Mouse (Mus musculus): ENCODE measurements around the gene Cct5. TPM values are rescaled to one million over a fixed set of nuclear protein-coding genes. Genes with fewer than 3 reads are reported as not detected.

The Cct5 gene
- polyA plus RNA-seq, 1 experiment from 2014 or later, result 538 TPM

DNA sequence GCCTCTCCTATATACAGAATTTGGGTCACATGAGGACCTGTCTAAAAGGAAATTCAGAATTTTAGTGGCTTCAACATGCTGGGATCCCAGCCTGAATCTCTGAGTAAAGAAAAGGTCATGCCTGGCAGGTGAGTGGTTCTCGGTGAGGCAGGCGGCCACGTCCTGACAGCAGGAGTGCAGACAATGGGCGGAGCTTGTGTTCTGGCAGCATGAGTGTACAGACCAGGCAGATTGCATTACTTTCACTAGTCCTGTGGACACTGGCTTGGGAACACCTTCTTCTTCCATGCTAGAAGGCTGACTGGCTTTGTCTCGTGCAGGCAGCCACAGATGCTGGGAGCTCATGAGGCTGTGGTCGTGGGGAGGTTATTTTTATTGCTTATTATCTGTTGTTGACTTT is 5.2 kb upstream of the Cct5 start:
- WGBS, result 76% methylated on average over 6 of the region's 6 CpGs
- Histone ChIP-seq H3K27me3 (replicated peaks; ENCODE audit: control insufficient read depth, insufficient read depth, low read length) (no peaks in the 10 kb centered on the region), H3K27ac (ENCODE audit: low read length) (no peak overlapping the region), H3K4me2 (ENCODE audit: low read length) (no peak overlapping the region), H3K9me3 (ENCODE audit: control insufficient read depth, low read length) (no peaks in the 10 kb centered on the region), H3K4me3 (replicated peaks; ENCODE audit: low read length) (no peak overlapping the region), H3K36me3 (ENCODE audit: control insufficient read depth, insufficient read depth) (no peaks in the 10 kb centered on the region), H3K9ac (replicated peaks; ENCODE audit: low read depth, low read length) (no peak overlapping the region), H3K4me1 (replicated peaks; ENCODE audit: control insufficient read depth, insufficient read depth, low read length) (peaks cover 14% of the 10 kb centered on the region)
- no peak for ATAC-seq

DNA sequence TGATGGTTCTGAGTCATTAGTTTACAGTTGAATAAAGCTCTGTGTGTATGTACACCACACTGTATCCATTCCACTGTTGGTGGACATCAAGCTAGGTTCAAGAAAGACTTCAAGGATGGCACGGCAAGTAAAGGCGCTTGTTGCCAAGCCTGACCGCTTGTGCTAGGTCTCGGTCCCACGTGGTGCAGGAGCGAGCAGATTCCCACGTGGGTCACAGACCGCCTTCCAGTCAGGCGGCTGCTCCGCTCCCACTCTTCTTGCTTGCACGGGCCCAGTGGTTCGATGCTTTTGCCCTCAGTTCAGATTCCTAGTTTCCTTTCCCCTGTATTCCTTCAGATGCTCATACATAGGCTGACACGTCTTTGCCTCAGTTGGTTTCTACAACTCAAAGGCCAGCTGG is 1.5 kb upstream of the Cct5 start:
- Histone ChIP-seq H3K4me2 (ENCODE audit: low read length) (peak overlapping the region; percentile 77; the same call in 1 of the 2 replicates), H3K9ac (replicated peaks; ENCODE audit: low read depth, low read length) (no peak overlapping the region), H3K27ac (ENCODE audit: low read length) (no peak overlapping the region), H3K9me3 (ENCODE audit: control insufficient read depth, low read length) (no peaks in the 10 kb centered on the region), H3K4me3 (replicated peaks; ENCODE audit: low read length) (peak overlapping the region; percentile 86; the same call in 1 of the 2 replicates), H3K4me1 (replicated peaks; ENCODE audit: control insufficient read depth, insufficient read depth, low read length) (peaks cover 27% of the 10 kb centered on the region), H3K36me3 (ENCODE audit: control insufficient read depth, insufficient read depth) (no peaks in the 10 kb centered on the region), H3K27me3 (replicated peaks; ENCODE audit: control insufficient read depth, insufficient read depth, low read length) (no peaks in the 10 kb centered on the region)
- no peak for ATAC-seq
- WGBS, result 85% methylated on average over 13 of the region's 13 CpGs

DNA sequence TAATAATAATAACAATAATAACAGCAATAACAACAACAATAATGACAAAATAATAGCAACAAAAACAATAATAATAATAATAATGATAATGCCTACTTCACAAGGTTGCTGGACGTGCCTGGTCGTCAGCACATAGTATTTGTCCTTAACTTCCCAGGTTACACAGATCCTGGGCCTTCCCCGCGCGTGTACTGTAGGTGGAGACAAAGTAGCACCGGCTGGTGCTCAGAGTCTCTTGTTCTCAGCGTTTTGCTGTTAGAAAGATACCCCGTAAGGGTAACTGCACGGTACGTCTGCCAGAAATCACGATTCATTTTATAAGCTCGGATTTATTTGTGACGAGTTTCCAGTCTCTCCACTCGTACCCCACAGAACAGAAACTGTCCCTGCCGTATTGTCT is 822 bp upstream of the Cct5 start:
- H3K27ac ChIP-seq (ENCODE audit: low read length), result peak overlapping the region; percentile 95
- peak overlapping the region; percentile 77 for H3K4me2 ChIP-seq (ENCODE audit: low read length)
- peak; percentile 71 for ATAC-seq
- H3K4me3 ChIP-seq (replicated peaks; ENCODE audit: low read length), result peak overlapping the region; percentile 86
- H3K27me3 ChIP-seq (replicated peaks; ENCODE audit: control insufficient read depth, insufficient read depth, low read length), result no peaks in the 10 kb centered on the region
- H3K4me1 ChIP-seq (replicated peaks; ENCODE audit: control insufficient read depth, insufficient read depth, low read length), result peaks cover 27% of the 10 kb centered on the region
- H3K9ac ChIP-seq (replicated peaks; ENCODE audit: low read depth, low read length), result peak overlapping the region; percentile 91
- no peaks in the 10 kb centered on the region for H3K9me3 ChIP-seq (ENCODE audit: control insufficient read depth, low read length)
- WGBS, result 3% methylated on average over 15 of the region's 15 CpGs
- H3K36me3 ChIP-seq (ENCODE audit: control insufficient read depth, insufficient read depth), result 0 out of 2 replicates have a peak, but pooled peaks cover 3% of the 10 kb centered on the region

DNA sequence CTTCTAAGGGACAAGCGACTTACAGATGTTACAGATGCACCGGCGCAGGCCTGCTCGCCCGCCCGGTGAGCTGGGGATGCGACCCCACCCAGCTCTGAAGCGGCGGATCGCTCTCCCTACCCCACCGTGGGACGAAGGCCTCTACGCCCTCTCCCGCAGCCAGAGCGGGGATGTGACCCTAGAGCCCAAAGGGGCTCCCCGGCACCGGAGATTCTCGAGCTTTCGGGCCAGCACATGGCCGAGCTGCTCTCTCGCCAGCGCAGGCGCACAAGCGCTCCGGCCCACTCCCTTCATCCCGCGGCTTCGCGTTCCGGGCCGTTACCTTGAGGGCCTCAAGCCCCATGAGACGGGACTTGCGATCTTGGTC is 342 bp downstream of the Cct5 start:
- H3K27me3 ChIP-seq (replicated peaks; ENCODE audit: control insufficient read depth, insufficient read depth, low read length), result no peaks in the 10 kb centered on the region
- peak overlapping the region; percentile 89 for H3K9ac ChIP-seq (replicated peaks; ENCODE audit: low read depth, low read length)
- H3K4me2 ChIP-seq (ENCODE audit: low read length), result peak overlapping the region; percentile 98
- peaks cover 27% of the 10 kb centered on the region for H3K4me1 ChIP-seq (replicated peaks; ENCODE audit: control insufficient read depth, insufficient read depth, low read length)
- peak overlapping the region; percentile 86 for H3K4me3 ChIP-seq (replicated peaks; ENCODE audit: low read length)
- peaks cover 3% of the 10 kb centered on the region; the same call in 1 of the 2 replicates for H3K36me3 ChIP-seq (ENCODE audit: control insufficient read depth, insufficient read depth)
- peak overlapping the region; percentile 84 for H3K27ac ChIP-seq (ENCODE audit: low read length)
- under 1% methylated on average over 33 of the region's 33 CpGs for WGBS
- peak; percentile 72 for ATAC-seq
- no peaks in the 10 kb centered on the region for H3K9me3 ChIP-seq (ENCODE audit: control insufficient read depth, low read length)

DNA sequence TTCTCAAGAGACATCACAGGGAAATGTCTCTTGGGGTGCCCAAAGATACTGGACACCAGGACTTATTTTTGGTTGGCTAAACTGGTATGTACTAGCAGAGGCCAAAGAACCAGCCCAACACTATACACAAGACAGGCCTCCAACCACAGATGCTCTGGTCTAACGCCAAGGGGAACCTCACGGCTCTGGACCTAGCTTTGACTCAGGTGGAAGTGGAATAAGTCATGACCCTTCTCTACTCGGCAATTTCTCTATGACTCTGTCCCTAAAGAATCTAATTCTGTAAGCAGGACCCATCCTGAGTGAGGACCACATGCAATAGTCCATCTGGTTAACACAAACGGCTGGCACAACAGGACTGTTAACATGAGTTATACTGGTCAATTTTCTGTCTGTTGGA is 1.8 kb downstream of the Cct5 start:
- no peaks in the 10 kb centered on the region for H3K27me3 ChIP-seq (replicated peaks; ENCODE audit: control insufficient read depth, insufficient read depth, low read length)
- no peaks in the 10 kb centered on the region for H3K9me3 ChIP-seq (ENCODE audit: control insufficient read depth, low read length)
- WGBS, result 79% methylated on average over 4 of the region's 4 CpGs
- ATAC-seq, result no peak
- peaks cover 27% of the 10 kb centered on the region for H3K4me1 ChIP-seq (replicated peaks; ENCODE audit: control insufficient read depth, insufficient read depth, low read length)
- peak overlapping the region; percentile 14 for H3K4me3 ChIP-seq (replicated peaks; ENCODE audit: low read length)
- no peak overlapping the region for H3K27ac ChIP-seq (ENCODE audit: low read length)
- H3K4me2 ChIP-seq (ENCODE audit: low read length), result peak overlapping the region; percentile 98
- H3K36me3 ChIP-seq (ENCODE audit: control insufficient read depth, insufficient read depth), result peaks cover 13% of the 10 kb centered on the region
- H3K9ac ChIP-seq (replicated peaks; ENCODE audit: low read depth, low read length), result no peak overlapping the region

DNA sequence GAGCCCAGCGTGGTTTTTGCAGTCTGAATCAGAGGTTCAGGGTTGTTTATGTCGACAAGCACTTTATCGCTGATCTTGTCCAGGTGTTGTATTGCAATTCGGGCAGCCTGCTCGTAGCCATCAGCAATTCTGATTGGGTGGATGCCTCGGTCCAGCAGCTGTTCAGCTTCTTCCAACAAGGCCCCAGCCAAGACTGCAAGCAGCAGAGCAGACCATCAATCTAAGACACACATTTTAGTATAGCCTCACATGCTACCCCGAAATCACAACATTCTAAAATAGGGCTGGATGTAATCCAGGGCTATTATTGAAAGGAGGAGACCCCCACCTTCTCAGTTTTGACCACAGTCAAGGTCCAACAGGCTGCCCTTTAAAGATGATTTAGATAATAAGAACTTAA is 6.0 kb downstream of the Cct5 start:
- Histone ChIP-seq H3K4me3 (replicated peaks; ENCODE audit: low read length) (no peak overlapping the region), H3K36me3 (ENCODE audit: control insufficient read depth, insufficient read depth) (peaks cover 53% of the 10 kb centered on the region), H3K4me2 (ENCODE audit: low read length) (no peak overlapping the region), H3K4me1 (replicated peaks; ENCODE audit: control insufficient read depth, insufficient read depth, low read length) (peaks cover 17% of the 10 kb centered on the region), H3K27me3 (replicated peaks; ENCODE audit: control insufficient read depth, insufficient read depth, low read length) (no peaks in the 10 kb centered on the region), H3K27ac (ENCODE audit: low read length) (no peak overlapping the region), H3K9ac (replicated peaks; ENCODE audit: low read depth, low read length) (no peak overlapping the region), H3K9me3 (ENCODE audit: control insufficient read depth, low read length) (no peaks in the 10 kb centered on the region)
- no peak for ATAC-seq
- 92% methylated on average over 7 of the region's 7 CpGs for WGBS

DNA sequence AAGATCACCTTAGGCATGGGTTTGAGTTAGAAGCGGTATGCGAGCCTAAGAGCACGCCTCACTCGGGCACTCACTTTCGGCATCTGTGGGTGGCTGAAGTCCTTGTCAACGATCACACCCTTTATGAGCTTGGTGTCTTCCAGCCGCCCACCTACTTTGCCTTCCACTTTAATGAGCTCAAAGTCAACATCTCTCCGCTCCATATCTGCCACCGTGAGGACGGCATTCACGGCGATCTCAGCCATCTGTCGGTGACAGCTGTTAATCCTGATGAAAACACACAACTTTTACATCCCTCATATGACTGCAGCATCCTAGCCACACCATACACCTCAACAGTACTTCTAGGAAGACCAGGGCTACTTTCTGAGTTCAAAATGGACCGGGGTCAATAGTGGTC is 7.3 kb downstream of the Cct5 start:
- Histone ChIP-seq H3K27me3 (replicated peaks; ENCODE audit: control insufficient read depth, insufficient read depth, low read length) (no peaks in the 10 kb centered on the region), H3K4me2 (ENCODE audit: low read length) (no peak overlapping the region), H3K36me3 (ENCODE audit: control insufficient read depth, insufficient read depth) (peaks cover 65% of the 10 kb centered on the region), H3K4me3 (replicated peaks; ENCODE audit: low read length) (no peak overlapping the region), H3K4me1 (replicated peaks; ENCODE audit: control insufficient read depth, insufficient read depth, low read length) (peaks cover 4% of the 10 kb centered on the region), H3K9ac (replicated peaks; ENCODE audit: low read depth, low read length) (no peak overlapping the region), H3K9me3 (ENCODE audit: control insufficient read depth, low read length) (no peaks in the 10 kb centered on the region), H3K27ac (ENCODE audit: low read length) (no peak overlapping the region)
- ATAC-seq, result no peak
- 89% methylated on average over 14 of the region's 14 CpGs for WGBS

DNA sequence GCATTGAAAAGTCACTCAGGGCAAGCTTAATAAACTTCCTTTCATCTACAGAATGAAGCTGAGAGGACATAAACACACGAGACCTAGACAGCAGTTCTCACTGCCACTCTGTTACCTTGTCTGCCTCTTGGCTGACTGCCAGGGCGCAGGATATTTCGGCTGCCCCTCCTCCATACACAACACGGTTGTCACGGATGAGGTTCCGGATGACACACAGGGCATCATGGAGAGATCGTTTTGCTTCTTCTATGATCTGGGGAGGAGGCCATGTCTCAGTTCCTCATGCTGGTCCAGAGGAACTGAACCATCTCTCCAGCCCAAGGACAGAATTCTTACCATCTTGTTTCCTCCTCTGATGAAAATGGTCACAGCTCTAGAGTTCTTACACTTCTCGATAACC is 9.1 kb downstream of the Cct5 start:
- peaks cover 63% of the 10 kb centered on the region for H3K36me3 ChIP-seq (ENCODE audit: control insufficient read depth, insufficient read depth)
- H3K4me3 ChIP-seq (replicated peaks; ENCODE audit: low read length), result no peak overlapping the region
- no peak overlapping the region for H3K9ac ChIP-seq (replicated peaks; ENCODE audit: low read depth, low read length)
- H3K4me2 ChIP-seq (ENCODE audit: low read length), result no peak overlapping the region
- ATAC-seq, result no peak
- WGBS, result 88% methylated on average over 8 of the region's 8 CpGs
- H3K27ac ChIP-seq (ENCODE audit: low read length), result no peak overlapping the region
- no peaks in the 10 kb centered on the region for H3K9me3 ChIP-seq (ENCODE audit: control insufficient read depth, low read length)
- H3K27me3 ChIP-seq (replicated peaks; ENCODE audit: control insufficient read depth, insufficient read depth, low read length), result no peaks in the 10 kb centered on the region
- no peaks in the 10 kb centered on the region for H3K4me1 ChIP-seq (replicated peaks; ENCODE audit: control insufficient read depth, insufficient read depth, low read length)

DNA sequence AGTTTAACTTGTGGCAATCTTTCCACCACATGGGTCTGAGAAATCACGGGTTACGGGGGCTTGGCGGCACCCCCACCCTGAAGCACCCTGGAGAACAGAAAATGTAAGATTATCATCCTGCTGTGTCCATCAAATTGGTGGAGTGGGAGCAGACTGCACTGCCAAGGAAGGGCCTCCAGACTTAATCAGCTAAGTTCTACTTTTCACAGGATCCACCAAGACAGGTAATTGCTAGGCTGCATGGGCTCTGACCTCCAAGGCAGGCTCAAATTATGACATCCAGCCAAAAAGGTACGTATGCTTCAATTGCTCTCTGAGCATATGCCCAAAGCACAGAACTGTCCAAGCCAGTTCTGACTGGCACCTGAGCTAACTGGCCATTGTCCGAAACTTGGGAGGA is 11.4 kb downstream of the Cct5 start:
- WGBS, result 95% methylated on average over 5 of the region's 5 CpGs
- Histone ChIP-seq H3K9me3 (ENCODE audit: control insufficient read depth, low read length) (no peaks in the 10 kb centered on the region), H3K27me3 (replicated peaks; ENCODE audit: control insufficient read depth, insufficient read depth, low read length) (no peaks in the 10 kb centered on the region), H3K4me2 (ENCODE audit: low read length) (no peak overlapping the region), H3K9ac (replicated peaks; ENCODE audit: low read depth, low read length) (no peak overlapping the region), H3K36me3 (ENCODE audit: control insufficient read depth, insufficient read depth) (peaks cover 55% of the 10 kb centered on the region), H3K4me1 (replicated peaks; ENCODE audit: control insufficient read depth, insufficient read depth, low read length) (no peaks in the 10 kb centered on the region), H3K4me3 (replicated peaks; ENCODE audit: low read length) (no peak overlapping the region), H3K27ac (ENCODE audit: low read length) (no peak overlapping the region)
- no peak for ATAC-seq

DNA sequence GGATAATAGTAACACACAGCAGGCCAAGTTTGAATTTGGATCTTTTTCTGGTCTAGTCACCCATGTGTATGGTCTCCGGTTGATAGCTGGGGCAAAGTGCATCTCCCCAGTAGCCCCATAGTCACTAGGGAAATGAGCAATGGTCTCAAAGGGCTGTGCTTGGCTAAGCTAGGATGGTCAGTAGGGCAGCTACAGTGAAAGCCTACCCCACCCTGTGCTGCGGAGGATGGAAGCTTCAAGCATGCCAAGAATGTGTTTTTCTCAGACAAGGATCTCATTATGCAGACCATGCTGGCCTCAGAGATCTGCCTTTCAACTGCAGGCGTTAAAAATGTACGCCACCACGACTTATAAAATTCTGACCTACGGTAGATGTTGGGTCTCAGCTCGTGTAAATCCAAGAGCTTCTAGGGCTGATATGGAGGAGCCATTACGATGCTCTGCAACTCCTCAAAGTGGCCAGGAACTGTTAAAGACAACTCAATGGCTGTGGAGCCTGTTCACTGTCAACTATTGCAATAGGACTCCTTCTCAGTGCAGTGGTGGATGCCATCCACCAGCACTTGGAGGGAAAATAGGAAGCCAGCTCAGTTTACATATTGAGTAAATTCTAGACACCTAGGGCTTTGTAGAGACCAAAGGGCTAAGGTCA is 12.5 kb downstream of the Cct5 start:
- Histone ChIP-seq H3K9me3 (ENCODE audit: control insufficient read depth, low read length) (no peaks in the 10 kb centered on the region), H3K27ac (ENCODE audit: low read length) (no peak overlapping the region), H3K4me3 (replicated peaks; ENCODE audit: low read length) (no peak overlapping the region), H3K36me3 (ENCODE audit: control insufficient read depth, insufficient read depth) (peaks cover 46% of the 10 kb centered on the region), H3K9ac (replicated peaks; ENCODE audit: low read depth, low read length) (no peak overlapping the region), H3K4me1 (replicated peaks; ENCODE audit: control insufficient read depth, insufficient read depth, low read length) (no peaks in the 10 kb centered on the region), H3K27me3 (replicated peaks; ENCODE audit: control insufficient read depth, insufficient read depth, low read length) (no peaks in the 10 kb centered on the region), H3K4me2 (ENCODE audit: low read length) (no peak overlapping the region)
- 71% methylated on average over 8 of the region's 8 CpGs for WGBS
- 0 out of 2 replicates have a peak, but pooled peaks have one; percentile 15 for ATAC-seq
